Mouse (Mus musculus) myocyte (in vitro differentiated cells): ENCODE measurements around the gene Ahcyl2. TPM values are rescaled to one million over a fixed set of nuclear protein-coding genes. Genes with fewer than 3 reads are reported as not detected.

ENCODE experiments used
- H3K27me3 ChIP-seq: one replicate; pipeline ENCODE4 v1.6.1; 2011; ENCODE audit not compliant: control insufficient read depth, insufficient read depth, insufficient read length
- H3K36me3 ChIP-seq: one replicate; pipeline ENCODE4 v1.6.1; 2011; ENCODE audit not compliant: control insufficient read depth, insufficient read depth
- H3K4me2 ChIP-seq: one replicate; pipeline ENCODE4 v1.6.1; 2011; ENCODE audit warnings: low read depth, control low read depth
- H3K4me3 ChIP-seq: one replicate; pipeline ENCODE4 v1.5.1; 2011; ENCODE audit warnings: mild to moderate bottlenecking, control low read depth, moderate library complexity
- H3K79me2 ChIP-seq: one replicate; pipeline ENCODE4 v1.6.1; 2011; ENCODE audit not compliant: control insufficient read depth, insufficient read depth
- H3ac ChIP-seq: one replicate; pipeline ENCODE4 v1.6.1; 2011; ENCODE audit not compliant: control insufficient read depth, insufficient read length
- CEBPB ChIP-seq: IDR thresholded peaks from 2 replicates; pipeline ENCODE4 v1.6.1; 2011; ENCODE audit warnings: mild to moderate bottlenecking, moderate library complexity; ENCODE audit not compliant: poor library complexity, insufficient read depth, severe bottlenecking
- E2F4 ChIP-seq: IDR thresholded peaks from one replicate; pipeline ENCODE4 v1.6.1; 2011; ENCODE audit warnings: mild to moderate bottlenecking, control low read depth, moderate library complexity; ENCODE audit not compliant: insufficient read depth
- MAX ChIP-seq: IDR thresholded peaks from one replicate; pipeline ENCODE4 v1.6.1; 2011; ENCODE audit warnings: low read depth, mild to moderate bottlenecking, control low read depth
- MYOD1 ChIP-seq, 3 experiments: IDR thresholded peaks; one replicate each; pipeline ENCODE4 v1.6.1; 2011; ENCODE audit warnings: control low read depth in 2 of 3, low read depth in 2 of 3, mild to moderate bottlenecking in 2 of 3, moderate library complexity in 1 of 3; ENCODE audit not compliant: insufficient read length in 2 of 3, control insufficient read depth in 1 of 3
- MYOG ChIP-seq, 3 experiments: IDR thresholded peaks; one replicate each; pipeline ENCODE4 v1.6.1; 2011; ENCODE audit warnings: control low read depth in 2 of 3, low read depth in 2 of 3, mild to moderate bottlenecking in 2 of 3; ENCODE audit not compliant: insufficient read length in 2 of 3, control insufficient read depth in 1 of 3, insufficient read depth in 1 of 3
- POLR2A ChIP-seq: IDR thresholded peaks from one replicate; pipeline ENCODE4 v1.6.1; 2011; ENCODE audit warnings: low read depth, mild to moderate bottlenecking, control low read depth, moderate library complexity; ENCODE audit not compliant: insufficient read length
- POLR2AphosphoS2 ChIP-seq: IDR thresholded peaks from one replicate; pipeline ENCODE4 v1.6.1; 2011; ENCODE audit warnings: low read depth, control low read depth; ENCODE audit not compliant: insufficient read length
- REST ChIP-seq: IDR thresholded peaks from one replicate; pipeline ENCODE4 v1.6.1; 2011; ENCODE audit warnings: mild to moderate bottlenecking, control low read depth, moderate library complexity; ENCODE audit not compliant: insufficient read depth, insufficient read length
- SRF ChIP-seq: IDR thresholded peaks from one replicate; pipeline ENCODE4 v1.6.1; 2011; ENCODE audit warnings: low read depth; ENCODE audit not compliant: control insufficient read depth, insufficient read length
- TCF12 ChIP-seq: IDR thresholded peaks from one replicate; pipeline ENCODE4 v1.6.1; 2011; ENCODE audit warnings: mild to moderate bottlenecking, control low read depth; ENCODE audit not compliant: poor library complexity, insufficient read depth, severe bottlenecking
- TCF3 ChIP-seq: IDR thresholded peaks from one replicate; pipeline ENCODE4 v1.6.1; 2011; ENCODE audit warnings: low read depth, control low read depth; ENCODE audit not compliant: insufficient read length
- USF1 ChIP-seq: IDR thresholded peaks from one replicate; pipeline ENCODE4 v1.6.1; 2011; ENCODE audit warnings: low read depth, mild to moderate bottlenecking, control low read depth, moderate library complexity
- polyA plus RNA-seq: library from polyadenylated mRNA; unstranded; fragments of >200 nt; fragmentation: generic; extraction: Trizol; gene quantifications from one replicate; pipeline ENCODE4 v1.2.1, GENCODE M21; 2012; ENCODE audit warnings: missing spikeins

Ahcyl2 gene
- polyA plus RNA-seq, 1 experiment = 10.1 TPM

GRCm38 (mm10) chr6:29913673-29914072 lies 145.9 kb downstream of the Ahcyl2 start:
- H3K79me2 ChIP-seq = no peaks in the 10 kb centered on the region
- no peak overlapping the region for H3K4me2 ChIP-seq
- no peaks in the 10 kb centered on the region for H3K36me3 ChIP-seq
- no peaks in the 10 kb centered on the region for H3K27me3 ChIP-seq
- TF ChIP-seq TCF3 (no peak), MYOG (IDR thresholded peaks at IDR 0.05; ENCODE audit: control insufficient read depth in 1 of 3, insufficient read depth in 1 of 3, insufficient read length in 2 of 3, low read depth in 2 of 3) (no peak), TCF12 (no peak), POLR2A (no peak), USF1 (no peak), MAX (no peak), POLR2AphosphoS2 (no peak), CEBPB (no peak), REST (no peak), SRF (no peak), E2F4 (no peak), MYOD1 (IDR thresholded peaks at IDR 0.05; ENCODE audit: control insufficient read depth in 1 of 3, insufficient read length in 2 of 3, low read depth in 2 of 3) (no peak)
- no peak overlapping the region for H3K4me3 ChIP-seq
- no peak overlapping the region for H3ac ChIP-seq

- Histone ChIP-seq H3K4me3 (no peak overlapping the region), H3K4me2 (no peak overlapping the region), H3K27me3 (no peaks in the 10 kb centered on the region), H3K79me2 (no peaks in the 10 kb centered on the region), H3K36me3 (no peaks in the 10 kb centered on the region), H3ac (no peak overlapping the region)
- TF ChIP-seq SRF (no peak), MYOG (IDR thresholded peaks at IDR 0.05; ENCODE audit: control insufficient read depth in 1 of 3, insufficient read depth in 1 of 3, insufficient read length in 2 of 3, low read depth in 2 of 3) (no peak), TCF3 (no peak), POLR2AphosphoS2 (no peak), CEBPB (no peak), REST (no peak)
These were observed 146.3 kb downstream of the Ahcyl2 start for GRCm38 (mm10) chr6:29914136-29914535.

- H3K4me3 ChIP-seq = peak overlapping the region; percentile 49
- TF ChIP-seq REST (no peak), TCF12 (no peak), MYOD1 (IDR thresholded peaks at IDR 0.05; ENCODE audit: control insufficient read depth in 1 of 3, insufficient read length in 2 of 3, low read depth in 2 of 3) (no peak), POLR2AphosphoS2 (no peak), MYOG (IDR thresholded peaks at IDR 0.05; ENCODE audit: control insufficient read depth in 1 of 3, insufficient read depth in 1 of 3, insufficient read length in 2 of 3, low read depth in 2 of 3) (no peak), USF1 (no peak), TCF3 (no peak), E2F4 (no peak), CEBPB (no peak), POLR2A (no peak), SRF (no peak), MAX (no peak)
- H3K36me3 ChIP-seq = no peaks in the 10 kb centered on the region
These were observed 148.0 kb downstream of the Ahcyl2 start for GRCm38 (mm10) chr6:29915836-29916235.

GRCm38 (mm10) chr6:29916530-29917382 lies 148.9 kb downstream of the Ahcyl2 start, which contains the start of gene Strip2:
TSS of gene Strip2 (plus strand) at chr6:29917012.
- Histone ChIP-seq H3K4me2 (peak within 1 kb of the TSS; percentile 92), H3K4me3 (peak within 1 kb of the TSS; percentile 49), H3K79me2 (no peaks in the 10 kb centered on the region), H3K27me3 (no peaks in the 10 kb centered on the region), H3K36me3 (no peaks in the 10 kb centered on the region), H3ac (peak within 1 kb of the TSS; percentile 71)
- TF ChIP-seq SRF (peak; percentile 11), E2F4 (peak; percentile 50), REST (no peak), CEBPB (no peak), TCF3 (no peak), POLR2A (peak; percentile 67)

More at GRCm38 (mm10) chr6:29915836-29916235, 148.0 kb downstream of the Ahcyl2 start:
- Histone ChIP-seq H3K4me2 (no peak overlapping the region), H3ac (no peak overlapping the region), H3K27me3 (no peaks in the 10 kb centered on the region), H3K79me2 (no peaks in the 10 kb centered on the region)

GRCm38 (mm10) chr6:29917383-29917720 lies 149.5 kb downstream of the Ahcyl2 start:
- Histone ChIP-seq H3K4me2 (peak overlapping the region; percentile 92), H3K36me3 (no peaks in the 10 kb centered on the region), H3K27me3 (no peaks in the 10 kb centered on the region), H3K4me3 (peak overlapping the region; percentile 49), H3ac (peak overlapping the region; percentile 71), H3K79me2 (no peaks in the 10 kb centered on the region)
- TF ChIP-seq MYOG (IDR thresholded peaks at IDR 0.05; ENCODE audit: control insufficient read depth in 1 of 3, insufficient read depth in 1 of 3, insufficient read length in 2 of 3, low read depth in 2 of 3) (peak in 1 of 3 experiments; percentile 24), TCF12 (no peak), MYOD1 (IDR thresholded peaks at IDR 0.05; ENCODE audit: control insufficient read depth in 1 of 3, insufficient read length in 2 of 3, low read depth in 2 of 3) (peak in 1 of 3 experiments; percentile 44)
